Mouse (Mus musculus) mature B cell (primary cell): ENCODE data around the gene Tex37.

ENCODE experiments used
- in situ Hi-C: fragments of 300-500 bp; cut with MboI; formaldehyde crosslinking; loops from 2 replicates; pipeline ENCODE4 v1.14.3; 2019

The Tex37 gene

DNA sequence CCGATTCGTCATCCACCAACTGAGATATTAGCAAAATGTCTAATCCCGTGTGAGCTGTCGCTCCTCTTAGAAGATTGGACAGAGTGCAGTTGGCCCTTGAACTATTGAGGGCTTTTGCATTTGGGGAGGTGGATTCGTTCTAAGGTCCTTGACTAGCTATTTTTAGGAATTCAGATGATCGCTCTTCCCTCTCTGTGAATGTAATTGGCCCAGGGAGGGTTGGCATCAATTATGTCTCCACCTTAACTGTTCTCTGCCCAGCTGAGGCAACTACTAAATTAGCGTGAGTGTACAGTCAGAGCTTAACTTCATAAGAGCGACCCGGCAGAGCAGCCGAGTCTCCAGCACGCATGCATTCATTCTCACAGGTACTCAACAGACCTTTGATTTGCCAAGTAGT, 30.7 kb downstream of the Tex37 start:
- in situ Hi-C loops = no loop called here

DNA sequence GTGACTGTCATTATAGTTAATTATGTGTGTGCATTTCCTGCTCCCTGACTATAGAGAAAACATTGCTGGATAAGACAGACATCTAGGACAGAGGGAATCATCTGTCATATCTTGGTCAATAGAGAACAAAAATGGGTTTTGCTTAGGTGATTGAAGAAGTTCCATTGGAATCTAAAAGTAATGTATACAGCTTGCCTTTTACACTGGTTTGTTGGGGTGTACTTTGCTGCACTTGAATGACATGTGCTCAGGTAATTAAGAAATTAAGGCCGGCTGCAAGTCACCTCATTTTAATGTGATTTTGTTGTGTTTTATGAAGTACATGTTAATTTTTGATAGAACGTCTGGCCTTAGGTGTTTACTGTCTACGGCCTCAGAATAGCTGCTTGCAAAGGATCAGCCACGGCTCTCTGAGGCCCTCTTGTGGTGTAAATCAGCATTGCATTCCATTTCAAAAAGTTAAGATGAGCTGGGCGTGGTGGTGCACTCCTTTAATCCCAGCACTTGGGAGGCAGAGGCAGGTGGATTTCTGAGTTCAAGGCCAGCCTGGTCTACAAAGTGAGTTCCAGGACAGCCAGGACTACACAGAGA, 37.9 kb downstream of the Tex37 start:
- in situ Hi-C loops = no loop called here

DNA sequence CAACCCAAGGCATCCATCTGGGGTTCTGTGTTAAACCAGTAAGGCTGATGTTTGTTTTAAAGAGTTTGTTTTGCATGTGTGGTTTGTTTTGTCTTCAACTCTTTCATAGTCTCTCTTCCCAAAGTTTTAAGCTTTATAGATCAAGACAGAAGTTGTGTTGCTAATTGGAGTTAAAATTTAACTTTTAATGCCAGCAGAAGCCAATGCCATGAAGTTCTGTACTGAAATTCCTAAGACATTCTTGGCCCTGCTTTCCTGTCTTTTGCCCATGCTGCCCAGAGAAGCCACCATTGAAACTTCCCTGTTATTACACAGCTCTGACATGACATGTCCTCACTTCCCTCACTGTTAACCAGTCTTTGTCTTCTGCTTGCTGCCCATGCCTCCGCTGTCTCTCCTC, 43.7 kb downstream of the Tex37 start:
- in situ Hi-C loops = loop anchor here (5.0 kb wide), 1 partner anchor 63 kb away; no protein-coding TSS in a partner anchor

DNA sequence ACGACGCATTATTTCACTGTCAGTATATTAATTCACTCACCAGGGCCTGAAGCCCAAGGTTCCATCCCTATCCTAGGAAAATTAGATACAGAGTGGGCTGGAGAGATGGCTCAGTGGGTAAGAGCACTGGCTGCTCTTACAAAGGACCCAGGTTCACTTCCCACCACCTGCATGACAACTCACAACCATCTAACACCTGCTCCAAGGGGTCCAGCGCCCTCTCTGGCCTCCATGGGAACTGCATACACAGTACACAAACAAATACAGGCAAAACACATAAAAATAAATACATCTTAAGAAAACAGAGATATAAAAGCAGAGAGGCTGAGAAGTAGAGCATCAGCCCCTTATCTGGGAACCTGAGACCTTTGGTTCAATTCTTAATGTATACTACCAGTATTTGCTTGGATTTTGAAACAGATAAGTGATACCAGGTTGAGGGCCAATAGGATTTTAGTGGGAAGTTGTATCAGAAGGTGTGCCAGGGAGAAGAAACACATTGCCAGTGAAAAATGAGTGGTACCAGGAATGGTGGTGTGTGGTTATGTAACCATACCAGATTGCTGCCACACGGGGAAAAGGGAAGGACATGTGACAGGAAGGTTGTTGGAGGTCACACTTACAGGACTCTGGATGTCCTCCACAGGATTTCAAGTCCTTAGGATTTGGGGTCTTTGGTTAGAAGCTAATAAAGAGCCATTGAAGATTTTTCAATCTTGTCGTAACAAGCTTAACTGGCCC, 44.5 kb downstream of the Tex37 start:
- in situ Hi-C loops = no loop called here

DNA sequence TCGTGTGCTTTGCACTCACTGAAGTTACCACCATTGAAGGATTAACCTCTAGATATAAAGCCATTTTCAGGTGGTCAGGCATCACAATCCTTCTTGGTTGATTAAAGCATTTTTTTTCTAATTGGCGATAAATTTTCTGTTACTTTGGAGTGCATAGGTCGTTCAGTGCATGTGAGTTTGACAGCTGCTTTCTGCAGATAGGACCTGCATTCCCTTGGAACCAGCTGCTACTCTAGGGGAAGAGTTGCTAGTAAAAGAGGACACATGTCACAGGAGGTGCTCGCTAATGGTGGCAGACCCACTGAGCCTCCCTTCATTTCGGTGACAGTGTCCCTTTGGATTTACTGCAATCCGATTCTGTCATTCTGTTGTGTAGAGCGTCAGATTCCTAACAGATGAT, 46.2 kb downstream of the Tex37 start:
- in situ Hi-C loops = no loop called here

DNA sequence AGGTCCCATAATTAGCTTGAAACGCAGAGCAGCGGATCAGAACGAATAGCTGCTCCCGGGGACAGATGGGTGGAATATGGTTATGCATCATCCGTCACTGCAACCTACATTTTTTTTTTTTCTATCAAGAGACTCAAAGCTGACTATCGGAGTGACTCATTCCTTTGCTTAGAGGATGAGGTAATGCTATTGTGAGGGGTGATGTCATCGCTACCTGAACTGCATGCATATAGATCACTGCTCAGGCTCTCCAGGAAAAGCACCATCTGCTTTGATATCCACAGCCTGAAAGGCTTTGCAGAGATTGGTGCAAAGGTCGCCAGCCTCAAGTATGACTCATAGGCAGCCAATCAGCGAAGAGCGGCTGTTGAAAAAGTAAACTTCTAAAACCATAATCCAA, 46.6 kb downstream of the Tex37 start:
- in situ Hi-C loops = no loop called here

DNA sequence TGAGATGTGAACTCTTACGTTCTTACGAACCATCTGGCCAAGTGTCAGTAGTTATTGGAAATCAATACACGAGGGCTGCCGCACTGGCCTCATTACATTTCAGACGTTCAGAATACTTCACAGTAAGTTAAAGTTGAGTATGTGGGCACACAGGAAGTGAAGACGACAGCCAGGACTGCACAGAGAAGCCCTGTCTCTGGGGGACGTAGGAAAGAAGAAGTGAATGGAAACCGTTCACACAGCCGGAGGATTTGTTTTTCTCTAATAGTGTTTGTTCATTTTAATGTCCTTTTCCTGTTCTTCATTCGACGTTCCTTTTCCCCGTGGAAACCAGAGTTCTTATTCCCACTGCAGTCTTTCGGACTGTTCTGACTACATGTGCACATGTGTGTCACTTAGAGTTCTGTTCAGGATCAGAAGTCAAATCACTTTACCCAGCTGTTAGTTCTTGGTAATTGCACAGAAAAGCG, 47.2 kb downstream of the Tex37 start:
- in situ Hi-C loops = no loop called here

DNA sequence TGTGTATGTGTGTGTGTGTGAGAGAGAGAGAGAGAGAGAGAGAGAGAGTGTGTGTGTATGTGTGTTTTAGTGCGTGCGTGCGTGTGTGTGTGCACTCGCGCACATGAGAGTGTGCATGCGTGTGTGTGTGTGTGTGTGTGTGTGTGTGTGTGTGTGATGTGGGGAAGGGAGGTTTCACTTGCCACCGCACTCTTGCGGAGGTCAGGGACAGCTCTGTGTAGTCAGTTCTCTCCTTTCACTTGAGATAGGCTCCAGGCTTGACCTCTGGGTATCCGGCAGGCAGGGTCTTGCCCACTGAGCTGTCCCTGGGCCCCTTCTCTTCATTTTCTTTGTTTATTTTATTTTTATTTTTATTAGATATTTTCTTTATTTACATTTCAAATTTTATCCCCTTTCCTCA, 51.4 kb downstream of the Tex37 start:
- in situ Hi-C loops = no loop called here

DNA sequence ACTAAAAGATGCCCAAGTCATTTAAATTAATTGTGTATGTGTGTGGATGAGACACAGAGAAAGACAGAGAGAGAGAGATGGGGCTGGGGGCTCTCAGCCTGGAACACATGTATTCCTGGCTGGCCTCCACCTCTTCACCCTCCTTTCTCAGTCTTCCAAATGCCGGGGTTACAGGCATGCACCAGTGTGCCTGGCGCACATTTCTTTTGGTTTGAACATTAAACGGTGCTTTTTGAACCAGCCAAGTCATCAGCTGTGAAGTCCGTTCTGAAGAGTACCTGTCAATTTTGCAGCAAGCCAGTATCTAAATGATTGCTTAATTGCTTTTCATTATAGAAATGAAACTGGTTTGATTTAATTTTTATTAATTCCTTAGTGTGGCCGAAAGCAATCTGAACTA, 52.0 kb downstream of the Tex37 start:
- in situ Hi-C loops = no loop called here

DNA sequence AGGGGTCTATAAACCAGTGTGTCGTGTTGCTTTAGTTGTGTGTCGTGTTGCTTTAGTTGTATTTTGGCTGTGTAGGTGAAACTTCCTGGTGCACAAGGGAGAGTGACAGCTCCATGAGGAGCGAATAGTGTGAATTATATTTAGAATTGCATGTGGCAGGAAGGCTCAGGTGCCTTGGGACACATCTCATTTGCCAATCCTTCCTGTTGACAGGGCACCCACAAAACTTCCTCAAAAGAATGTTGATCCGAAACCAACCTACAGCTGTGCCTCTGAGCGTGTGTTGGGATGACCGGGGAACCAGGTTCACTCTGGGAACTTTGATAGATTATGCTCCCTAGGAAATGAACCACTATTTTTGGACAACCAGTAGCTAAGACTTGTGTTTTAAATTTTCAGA, 54.4 kb downstream of the Tex37 start:
- in situ Hi-C loops = no loop called here
